Mouse (Mus musculus) heart, adult 2 months (tissue): ENCODE results near the gene Cdca4.

Experiments
- CTCF ChIP-seq: fragments of 200-600 bp; IDR thresholded peaks from 2 replicates; pipeline ENCODE4 v1.8.1; 2022; ENCODE audit warnings: antibody characterized with exemption, mild to moderate bottlenecking, moderate library complexity
- POLR2A ChIP-seq: fragments of 200-500 bp; IDR thresholded peaks from 2 replicates; pipeline ENCODE4 v1.6.1; 2011; ENCODE audit warnings: mild to moderate bottlenecking, low read depth, low read length, control low read depth; ENCODE audit not compliant: insufficient read depth

GRCm38 (mm10) chr12:112847880-112848279 is 18.7 kb upstream of the Cdca4 start:
- TF ChIP-seq POLR2A (no peak), CTCF (no peak)
